Mouse (Mus musculus): Measurements from ENCODE around the gene Nrxn1. TPM values are rescaled to one million over a fixed set of nuclear protein-coding genes. Genes with fewer than 3 reads are reported as not detected.

The Nrxn1 gene
- total and polyA plus RNA-seq, 2 experiments from 2014 or later, result 242 to 376 TPM

- H3K9me3 ChIP-seq (ENCODE audit: low read length), result no peaks in the 10 kb centered on the region
- H3K36me3 ChIP-seq (ENCODE audit: insufficient read depth), result no peaks in the 10 kb centered on the region
- ATAC-seq (no peak), DNase-seq (no peak)
- no peaks in the 10 kb centered on the region for H3K27me3 ChIP-seq (ENCODE audit: insufficient read depth, low read length)
- no peak overlapping the region for H3K4me3 ChIP-seq (ENCODE audit: low read depth, low read length)
- H3K9ac ChIP-seq, result no peak overlapping the region
- 74% methylated on average over 6 of the region's 6 CpGs for WGBS
- H3K4me1 ChIP-seq (ENCODE audit: insufficient read depth), result no peaks in the 10 kb centered on the region
- H3K27ac ChIP-seq (ENCODE audit: low read depth, low read length), result no peak overlapping the region
- TF ChIP-seq CTCF (IDR thresholded peaks at IDR 0.05; ENCODE audit: low read depth), result no peak
- no peak overlapping the region for H3K4me2 ChIP-seq (ENCODE audit: low read depth)
These were observed 186.5 kb downstream of the Nrxn1 start for GRCm38 (mm10) chr17:90906118-90907093.

GRCm38 (mm10) chr17:90905143-90905542 is 187.7 kb downstream of the Nrxn1 start:
- no peaks in the 10 kb centered on the region for H3K4me1 ChIP-seq (ENCODE audit: insufficient read depth)

DNA sequence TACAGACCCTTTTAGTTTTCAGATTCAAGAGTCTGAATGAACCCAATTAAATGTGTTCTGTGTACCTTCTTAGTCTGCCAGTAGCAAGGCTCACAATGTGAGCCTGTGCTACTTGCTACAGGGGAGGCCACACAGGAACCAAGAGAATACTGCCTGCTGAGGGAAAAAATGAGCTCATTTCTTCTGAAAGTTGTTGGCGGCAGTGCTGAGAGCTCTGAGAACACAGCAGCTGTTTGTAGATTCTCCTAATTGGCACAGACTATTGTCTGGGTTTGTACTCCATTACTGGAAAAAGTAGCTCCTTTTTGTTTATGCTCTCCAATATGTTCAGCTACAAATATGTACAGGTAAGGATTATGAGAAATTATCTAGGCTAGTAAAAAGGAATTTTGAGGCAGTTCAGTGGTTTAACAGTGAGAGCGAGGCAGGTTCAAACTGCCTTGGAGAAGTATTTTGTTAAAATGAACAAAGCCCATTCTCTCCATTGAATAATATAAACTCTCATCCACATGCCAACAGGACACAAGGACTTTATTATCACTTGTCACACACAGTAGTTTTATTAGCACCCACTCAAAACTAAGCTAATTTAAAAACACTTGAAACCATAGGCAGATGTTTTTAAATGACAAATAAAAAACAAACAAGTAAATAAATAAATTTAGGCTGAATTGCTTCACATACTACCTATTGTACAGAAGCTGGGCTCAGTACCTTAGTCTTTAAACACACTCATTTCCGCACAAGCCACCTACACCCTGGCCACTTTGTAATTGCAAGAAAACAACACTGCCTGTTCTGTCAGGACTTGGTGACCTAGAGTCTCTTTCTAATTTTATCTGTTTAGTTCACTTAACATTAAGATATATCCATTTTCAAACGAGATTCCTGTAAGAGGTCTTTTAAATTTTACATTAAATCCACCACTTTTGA is 200.3 kb downstream of the Nrxn1 start:
- Histone ChIP-seq H3K27me3 (ENCODE audit: insufficient read depth, low read length) (no peaks in the 10 kb centered on the region), H3K4me1 (ENCODE audit: insufficient read depth) (no peaks in the 10 kb centered on the region), H3K4me3 (ENCODE audit: low read depth, low read length) (no peak overlapping the region), H3K4me2 (ENCODE audit: low read depth) (no peak overlapping the region), H3K9ac (no peak overlapping the region), H3K9me3 (ENCODE audit: low read length) (no peaks in the 10 kb centered on the region), H3K27ac (ENCODE audit: low read depth, low read length) (peak overlapping the region; percentile 73), H3K36me3 (ENCODE audit: insufficient read depth) (no peaks in the 10 kb centered on the region)
- DNase-seq (peak; percentile 69), ATAC-seq (peak; percentile 97)
- TF ChIP-seq CTCF (IDR thresholded peaks at IDR 0.05; ENCODE audit: low read depth), result no peak
- 13% methylated on average over 4 of the region's 4 CpGs for WGBS

More at GRCm38 (mm10) chr17:90905143-90905542, 187.7 kb downstream of the Nrxn1 start:
- Histone ChIP-seq H3K4me2 (ENCODE audit: low read depth) (no peak overlapping the region), H3K27ac (ENCODE audit: low read depth, low read length) (no peak overlapping the region), H3K9me3 (ENCODE audit: low read length) (no peaks in the 10 kb centered on the region), H3K27me3 (ENCODE audit: insufficient read depth, low read length) (no peaks in the 10 kb centered on the region), H3K9ac (no peak overlapping the region), H3K4me3 (ENCODE audit: low read depth, low read length) (no peak overlapping the region), H3K36me3 (ENCODE audit: insufficient read depth) (no peaks in the 10 kb centered on the region)
- no peak for ATAC-seq
- DNase-seq, result no peak
- 86% methylated on average over 5 of the region's 5 CpGs for WGBS
- no peak for TF ChIP-seq CTCF (IDR thresholded peaks at IDR 0.05; ENCODE audit: low read depth)

- no peak overlapping the region for H3K4me2 ChIP-seq (ENCODE audit: low read depth)
- H3K27me3 ChIP-seq (ENCODE audit: insufficient read depth, low read length), result no peaks in the 10 kb centered on the region
- H3K36me3 ChIP-seq (ENCODE audit: insufficient read depth), result no peaks in the 10 kb centered on the region
- H3K9me3 ChIP-seq (ENCODE audit: low read length), result no peaks in the 10 kb centered on the region
- H3K9ac ChIP-seq, result no peak overlapping the region
- H3K4me3 ChIP-seq (ENCODE audit: low read depth, low read length), result no peak overlapping the region
- WGBS, result 19% methylated on average over 1 of the region's 1 CpGs
- DNase-seq (no peak), ATAC-seq (no peak)
- no peak for TF ChIP-seq CTCF (IDR thresholded peaks at IDR 0.05; ENCODE audit: low read depth)
- no peaks in the 10 kb centered on the region for H3K4me1 ChIP-seq (ENCODE audit: insufficient read depth)
- H3K27ac ChIP-seq (ENCODE audit: low read depth, low read length), result 0 out of 2 replicates have a peak overlapping the region, but pooled peaks have one; percentile 29
These were observed 201.2 kb downstream of the Nrxn1 start for GRCm38 (mm10) chr17:90891711-90892110.

DNA sequence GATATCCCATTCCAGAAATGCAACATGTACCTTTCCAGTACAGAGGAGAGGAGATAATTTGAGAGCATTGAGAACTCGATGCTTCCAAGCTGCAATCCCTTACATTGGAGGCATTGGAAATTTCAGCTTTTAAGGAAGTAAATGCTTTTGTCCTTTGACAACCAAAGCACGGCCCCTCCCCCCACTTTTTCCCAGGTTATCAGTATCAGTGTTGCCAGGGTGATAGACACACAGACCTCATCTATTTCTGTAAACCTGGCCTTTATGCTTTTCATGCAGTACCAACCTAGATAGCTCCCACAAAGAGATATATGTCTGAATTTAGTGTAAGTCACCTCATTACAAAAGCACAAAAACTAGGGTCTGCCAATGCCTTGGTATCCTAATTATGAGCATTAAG is 235.6 kb downstream of the Nrxn1 start:
- WGBS, result 30% methylated on average over 2 of the region's 2 CpGs
- DNase-seq, result no peak
- no peak overlapping the region for H3K9ac ChIP-seq
- H3K4me1 ChIP-seq (ENCODE audit: insufficient read depth), result no peaks in the 10 kb centered on the region
- H3K27me3 ChIP-seq (ENCODE audit: insufficient read depth, low read length), result no peaks in the 10 kb centered on the region
- H3K27ac ChIP-seq (ENCODE audit: low read depth, low read length), result no peak overlapping the region
- no peak overlapping the region for H3K4me3 ChIP-seq (ENCODE audit: low read depth, low read length)
- H3K9me3 ChIP-seq (ENCODE audit: low read length), result no peaks in the 10 kb centered on the region
- no peak; the same call in 1 of the 2 replicates for ATAC-seq
- TF ChIP-seq CTCF (IDR thresholded peaks at IDR 0.05; ENCODE audit: low read depth), result no peak
- H3K4me2 ChIP-seq (ENCODE audit: low read depth), result no peak overlapping the region
- H3K36me3 ChIP-seq (ENCODE audit: insufficient read depth), result no peaks in the 10 kb centered on the region

- no peaks in the 10 kb centered on the region for H3K9me3 ChIP-seq (ENCODE audit: low read length)
- no peak for ATAC-seq
- H3K36me3 ChIP-seq (ENCODE audit: insufficient read depth), result no peaks in the 10 kb centered on the region
- H3K4me3 ChIP-seq (ENCODE audit: low read depth, low read length), result no peak overlapping the region
- no peak overlapping the region for H3K4me2 ChIP-seq (ENCODE audit: low read depth)
- DNase-seq, result no peak
- H3K4me1 ChIP-seq (ENCODE audit: insufficient read depth), result no peaks in the 10 kb centered on the region
- TF ChIP-seq CTCF (IDR thresholded peaks at IDR 0.05; ENCODE audit: low read depth), result no peak
- H3K27me3 ChIP-seq (ENCODE audit: insufficient read depth, low read length), result no peaks in the 10 kb centered on the region
- WGBS, result 10% methylated on average over 1 of the region's 1 CpGs
- no peak overlapping the region for H3K27ac ChIP-seq (ENCODE audit: low read depth, low read length)
- no peak overlapping the region for H3K9ac ChIP-seq
These were observed 249.0 kb downstream of the Nrxn1 start for GRCm38 (mm10) chr17:90843876-90844275.
